Mouse (Mus musculus) cerebellum, postnatal 10 days (tissue): ENCODE measurements around the gene Nmnat2.

ENCODE experiments used
- DNase-seq, 2 experiments: peaks; one replicate each; pipeline ENCODE4 v3.0.0; 2021; ENCODE audit warnings: mixed read lengths in 2 of 2

Gene Nmnat2

DNA sequence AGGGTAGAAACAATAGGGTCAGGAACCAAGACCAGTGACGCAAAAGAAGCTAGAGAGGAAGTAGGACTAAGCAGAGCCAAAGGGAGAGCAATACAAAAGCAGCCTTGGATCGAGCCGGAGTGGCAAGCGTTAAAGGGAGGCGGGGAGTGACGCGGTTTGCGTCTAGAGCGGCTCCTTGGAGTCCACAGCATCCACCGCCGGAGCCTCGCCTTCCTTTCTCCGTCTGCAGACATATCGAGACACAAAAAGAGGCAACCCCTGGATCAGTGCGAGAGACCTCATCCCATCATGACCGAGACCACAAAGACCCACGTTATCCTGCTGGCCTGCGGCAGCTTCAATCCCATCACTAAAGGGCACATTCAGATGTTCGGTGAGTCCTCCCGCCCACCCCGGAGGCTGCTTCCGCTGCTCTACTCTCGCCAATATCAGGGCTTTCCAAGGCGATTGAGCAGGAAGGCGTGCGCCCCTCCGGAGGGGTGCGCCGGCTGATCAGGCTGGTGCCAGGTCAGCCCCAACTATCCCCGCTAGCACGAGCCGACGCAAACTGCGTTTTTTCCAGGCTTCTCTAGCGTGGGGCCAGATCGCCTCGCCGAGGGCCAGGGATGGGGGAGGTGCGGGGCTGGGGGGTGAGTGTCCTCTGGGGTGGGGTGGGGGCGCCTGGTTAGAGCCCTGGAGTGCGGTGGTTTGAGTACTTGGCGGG is at the start of gene Nmnat2:
Nmnat2 (plus strand) TSS at position 173 of the 703 bp plus-strand sequence.
- peak; percentile 86 for DNase-seq

DNA sequence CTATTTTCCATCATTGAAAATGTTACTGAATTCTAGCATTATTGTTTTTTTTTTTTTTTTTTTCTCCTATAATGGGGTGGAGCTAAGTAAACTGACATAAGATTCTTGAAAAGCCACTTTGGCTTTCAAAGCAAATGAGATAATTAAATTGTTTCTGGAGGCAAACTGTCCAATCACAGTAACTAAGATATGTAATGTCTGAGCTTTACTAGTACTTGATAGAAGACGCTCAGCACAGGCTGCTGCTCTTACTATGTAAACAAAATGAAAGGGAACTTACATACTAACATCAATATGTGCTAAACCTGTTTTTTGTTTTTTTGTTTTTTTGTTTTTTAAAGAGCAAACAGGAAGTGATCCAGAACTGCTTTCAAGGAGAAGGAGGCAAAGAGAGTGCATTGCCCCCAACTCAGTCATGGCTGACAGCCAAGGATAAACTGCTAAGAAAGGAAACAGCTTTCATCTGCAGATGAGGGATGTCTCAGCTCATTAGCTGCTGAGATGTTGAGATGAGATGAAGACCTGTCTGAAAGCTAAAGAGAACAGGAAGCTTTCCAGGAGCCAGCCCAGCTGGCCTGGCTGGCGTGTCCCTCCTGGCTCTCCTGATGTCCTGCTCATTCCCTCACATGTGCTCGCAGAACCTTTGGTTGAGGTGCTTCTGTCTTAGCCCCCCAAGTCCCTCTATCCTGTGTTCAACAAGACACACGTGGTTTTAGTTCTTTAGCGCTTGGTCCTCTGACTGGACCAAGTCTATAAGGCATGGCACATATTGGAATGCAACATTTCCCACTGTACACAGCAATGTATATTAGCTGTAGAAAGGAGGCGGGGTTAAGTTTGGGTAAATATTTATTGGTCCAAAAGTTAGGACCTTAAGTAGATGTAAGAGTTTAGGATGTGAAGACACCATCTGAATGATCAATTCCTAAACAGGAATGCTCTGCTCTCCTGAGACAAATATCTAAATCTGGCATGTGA is 41.0 kb upstream of the Nmnat2 start:
- peak; percentile 15 to 17 for DNase-seq

DNA sequence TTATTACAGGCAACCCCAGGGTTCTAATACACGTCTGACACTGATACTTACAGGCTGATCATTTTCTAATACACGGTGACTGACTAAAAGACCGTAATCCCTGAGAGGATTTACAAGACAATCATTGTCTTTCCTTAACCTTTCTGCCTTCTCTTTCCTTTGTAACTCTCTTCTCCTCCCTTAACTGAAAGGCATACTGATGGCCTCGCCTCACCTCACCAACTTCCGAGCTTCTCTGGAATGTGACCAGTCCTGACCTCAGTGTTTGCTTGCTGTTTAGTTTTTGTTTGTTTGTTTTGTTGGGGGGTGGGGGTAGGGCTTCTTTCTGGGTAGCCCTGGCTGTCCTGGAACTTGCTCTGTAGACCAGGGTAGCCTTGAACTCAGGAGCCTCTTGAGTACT is 39.0 kb upstream of the Nmnat2 start:
- DNase-seq: no peak

DNA sequence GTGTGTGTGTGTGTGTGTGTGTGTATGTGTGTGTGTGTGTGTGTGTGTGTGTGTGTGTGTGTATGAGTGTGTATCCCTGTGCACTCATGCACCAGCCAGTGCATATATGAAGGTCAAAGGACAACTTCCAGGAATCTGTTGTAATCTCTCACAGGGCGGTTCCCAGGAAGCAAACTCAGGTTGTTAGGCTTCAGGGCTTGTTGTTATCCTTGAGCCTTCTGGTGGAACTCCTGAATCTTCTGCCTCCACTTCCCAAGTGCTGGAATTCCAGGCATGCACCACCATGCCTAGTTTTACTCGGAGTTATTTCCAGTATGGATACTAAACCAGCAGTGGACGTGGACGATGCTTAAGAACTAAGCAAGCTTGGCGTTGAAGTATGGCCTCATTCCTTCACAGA is 37.9 kb upstream of the Nmnat2 start:
- DNase-seq: no peak

DNA sequence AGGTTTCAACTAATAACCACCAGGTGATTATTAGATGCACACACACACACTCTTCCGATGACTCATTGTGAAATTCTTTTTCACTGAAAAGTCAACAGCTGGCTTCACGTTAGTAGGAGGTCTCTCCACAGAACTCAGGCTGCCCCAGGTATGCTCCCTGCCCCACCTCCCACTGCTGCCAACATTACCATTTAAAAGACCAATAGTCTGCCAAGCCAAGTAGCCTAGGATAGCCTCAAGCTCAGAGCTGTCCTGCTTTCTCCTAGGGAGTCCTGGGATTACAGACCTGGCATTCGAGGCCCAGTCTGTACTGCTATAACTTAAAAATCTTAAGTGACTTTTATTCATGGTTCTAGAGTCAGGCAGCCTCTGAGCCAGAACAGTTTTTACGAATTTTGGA is 37.2 kb upstream of the Nmnat2 start:
- DNase-seq: no peak

DNA sequence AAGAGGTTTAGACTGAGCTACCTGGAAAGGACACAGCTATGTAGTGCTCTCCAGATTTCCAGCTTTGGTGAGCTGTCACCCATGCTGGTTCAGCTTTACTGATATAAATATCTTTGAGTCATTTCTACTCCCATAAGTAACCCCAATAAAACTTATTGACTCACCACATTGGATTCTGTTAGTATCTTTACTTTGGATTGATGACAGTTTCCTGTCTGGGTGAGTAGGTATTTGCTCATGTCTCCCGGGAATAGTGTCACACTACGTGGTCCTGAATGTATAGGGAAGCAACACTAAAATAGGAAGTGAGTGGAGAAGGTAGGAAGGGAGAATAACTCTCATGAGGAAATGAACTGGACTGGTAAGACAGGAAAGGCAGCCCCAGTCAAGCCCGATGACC is 33.0 kb upstream of the Nmnat2 start:
- DNase-seq: no peak

DNA sequence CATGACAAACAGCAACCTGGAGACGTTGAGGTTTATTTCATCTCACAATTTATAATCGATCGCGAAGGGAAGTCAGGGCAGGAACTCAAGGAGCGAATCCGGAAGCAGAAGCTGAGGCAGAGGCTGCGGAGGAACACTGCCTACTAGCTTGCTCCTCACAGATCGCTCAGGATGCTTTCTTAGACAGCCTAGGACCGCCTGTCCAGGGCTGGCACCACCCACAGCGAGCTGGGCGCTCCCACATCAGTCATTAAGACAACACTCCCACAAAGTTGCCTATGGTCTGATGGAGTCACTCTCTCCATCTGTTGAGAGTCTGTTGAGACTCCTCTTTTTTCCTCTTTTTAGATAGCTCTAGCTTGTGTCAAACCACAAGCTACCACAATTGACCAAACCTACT is 20.8 kb upstream of the Nmnat2 start:
- DNase-seq: no peak

DNA sequence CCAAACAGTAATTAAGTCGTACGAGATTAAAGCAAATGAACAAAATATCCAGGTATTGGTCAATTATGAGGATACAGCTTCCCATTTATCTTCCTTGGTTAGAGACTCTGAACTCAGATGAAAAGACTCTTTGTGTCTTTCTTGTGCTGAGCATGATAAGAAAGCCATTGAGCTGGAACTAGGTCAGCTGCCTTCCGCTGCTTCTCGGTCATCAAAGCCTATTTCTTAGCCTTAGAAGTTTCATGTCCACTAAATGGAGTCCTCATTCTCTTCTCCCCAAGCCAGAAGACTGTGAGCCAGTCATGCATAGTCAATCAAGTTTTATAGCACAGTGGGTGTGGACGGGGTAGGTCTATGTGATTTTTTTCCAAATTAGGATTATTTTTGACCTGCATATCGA is 19.3 kb upstream of the Nmnat2 start:
- no peak for DNase-seq

DNA sequence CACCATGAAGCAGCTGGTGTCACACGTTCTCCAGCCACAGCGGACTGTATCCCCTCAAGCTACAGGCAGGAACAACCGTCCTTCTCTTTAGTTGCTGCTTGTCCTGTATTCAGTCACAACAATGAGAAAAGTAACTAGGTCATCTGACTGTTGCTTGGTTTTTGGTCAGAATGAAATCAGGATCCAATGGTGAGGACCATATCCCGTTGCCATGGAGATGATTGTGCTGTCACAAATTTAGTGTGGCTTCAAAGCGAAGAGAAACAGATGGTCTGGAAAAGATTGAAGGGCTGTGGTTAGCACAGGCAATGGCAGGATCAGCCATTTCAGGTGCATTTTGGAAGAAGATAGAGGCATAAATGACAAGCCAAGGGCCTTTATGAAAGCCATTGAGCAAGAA is 18.4 kb upstream of the Nmnat2 start:
- peak in 1 of 2 experiments; percentile 12 for DNase-seq

DNA sequence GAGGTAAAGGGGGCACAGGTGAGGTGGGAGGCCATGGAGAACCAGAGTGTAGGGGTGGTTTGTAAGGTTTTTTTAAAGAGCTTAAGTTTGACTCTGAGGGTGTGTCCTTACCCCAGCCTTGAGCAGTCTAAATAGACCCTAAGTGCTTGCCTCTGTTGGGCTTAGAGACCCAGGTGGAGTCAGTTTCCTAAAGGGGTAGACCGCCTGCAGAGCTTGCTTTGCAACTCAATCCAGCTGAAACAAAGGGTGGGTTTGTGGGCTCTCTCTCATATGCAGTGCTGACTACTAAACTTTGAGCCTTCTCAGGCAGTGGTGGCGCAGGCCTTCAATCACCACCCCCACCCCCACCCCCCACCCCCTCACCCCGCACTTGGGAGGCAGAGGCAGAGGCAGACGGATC is 11.8 kb upstream of the Nmnat2 start:
- DNase-seq: no peak

DNA sequence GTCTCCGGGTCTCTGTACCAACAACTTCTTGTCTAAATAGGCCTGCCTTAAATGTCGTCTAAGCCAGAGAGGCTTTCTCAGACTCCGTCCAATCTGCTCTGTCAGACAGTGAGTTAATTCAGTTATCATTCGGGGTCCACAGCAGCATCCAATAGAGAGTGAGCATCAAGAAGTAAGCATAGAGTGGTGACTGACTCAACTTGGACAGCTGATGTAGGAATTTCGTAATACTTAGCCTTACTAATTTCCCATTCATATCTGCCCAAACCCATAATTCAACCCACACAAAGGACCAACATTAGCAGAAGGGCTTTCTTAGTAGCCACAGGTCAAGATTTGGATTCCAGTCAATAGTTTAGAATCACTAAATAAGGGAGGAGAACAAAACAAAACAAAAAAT is 626 bp upstream of the Nmnat2 start:
- no peak for DNase-seq

DNA sequence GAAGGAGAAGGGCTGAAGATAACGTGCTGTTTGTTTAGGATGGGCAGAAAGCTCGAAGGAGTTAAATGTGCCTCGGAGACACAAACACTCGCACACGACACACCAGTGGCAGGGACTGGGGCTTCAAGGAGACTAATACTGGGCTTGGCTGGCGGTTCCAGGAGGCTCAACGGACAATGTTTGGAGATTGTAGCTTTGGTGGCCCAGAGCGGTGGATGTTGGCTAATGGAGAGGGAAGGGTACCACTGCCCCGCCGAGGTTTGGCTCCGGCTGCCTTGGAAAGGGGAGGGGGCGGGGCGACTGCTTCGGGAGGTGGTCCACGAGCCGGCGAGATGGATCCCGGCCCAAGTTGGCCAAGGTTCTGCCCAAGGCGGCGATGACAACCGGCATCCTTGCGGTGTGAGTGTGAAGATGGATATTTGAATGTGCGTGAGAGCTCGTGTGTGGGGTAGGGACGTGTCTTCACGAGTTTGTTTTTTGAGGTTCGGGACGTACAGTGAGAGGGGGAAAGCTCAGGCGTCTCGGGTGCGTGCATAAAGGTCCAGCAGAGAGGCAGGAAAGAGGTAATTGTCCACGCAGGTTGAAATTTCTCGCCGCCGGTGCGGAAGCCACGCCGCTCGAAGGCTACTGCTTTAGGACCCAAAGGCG is 895 bp downstream of the Nmnat2 start:
- peak; percentile 87 to 92 for DNase-seq

DNA sequence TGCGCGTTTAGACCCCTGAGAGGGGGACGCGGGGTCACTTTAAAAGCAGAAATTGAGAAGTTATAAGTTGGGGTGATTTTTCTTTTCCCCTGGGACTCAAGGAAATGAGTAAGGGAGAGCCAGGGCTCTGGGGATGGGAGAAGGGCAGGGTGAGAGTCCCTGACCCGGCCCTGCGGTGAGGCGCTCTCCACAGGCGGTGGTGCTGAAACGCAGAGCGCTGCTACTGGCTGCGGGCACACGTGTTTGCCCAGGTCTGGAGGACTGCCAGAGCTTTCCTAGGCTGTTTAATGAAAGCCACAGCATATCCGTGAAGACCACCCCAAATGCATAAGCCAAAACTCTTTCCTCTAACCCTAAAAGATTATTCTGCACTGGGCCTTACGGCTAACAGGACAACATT is 1.4 kb downstream of the Nmnat2 start:
- DNase-seq: peak; percentile 82 to 85

DNA sequence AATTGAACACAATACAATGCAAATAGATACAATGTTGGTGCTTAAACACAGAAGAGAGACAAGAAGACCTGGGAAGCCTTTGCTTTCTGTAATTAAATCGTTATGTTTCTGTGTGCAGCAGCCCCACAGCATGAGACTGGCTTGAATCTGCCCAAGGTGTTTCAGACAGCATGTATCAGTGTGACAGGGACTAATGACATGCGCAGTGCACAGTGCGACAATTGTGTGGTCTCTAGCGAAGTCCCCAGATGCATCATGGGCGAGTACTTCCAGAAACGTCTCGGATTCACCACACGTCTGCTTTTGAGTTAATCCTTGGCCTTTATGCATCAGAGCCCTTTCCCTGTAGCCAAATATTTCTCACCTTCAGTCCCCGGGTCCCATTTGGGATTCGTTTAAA is 9.6 kb downstream of the Nmnat2 start:
- DNase-seq: peak; percentile 21 to 31

DNA sequence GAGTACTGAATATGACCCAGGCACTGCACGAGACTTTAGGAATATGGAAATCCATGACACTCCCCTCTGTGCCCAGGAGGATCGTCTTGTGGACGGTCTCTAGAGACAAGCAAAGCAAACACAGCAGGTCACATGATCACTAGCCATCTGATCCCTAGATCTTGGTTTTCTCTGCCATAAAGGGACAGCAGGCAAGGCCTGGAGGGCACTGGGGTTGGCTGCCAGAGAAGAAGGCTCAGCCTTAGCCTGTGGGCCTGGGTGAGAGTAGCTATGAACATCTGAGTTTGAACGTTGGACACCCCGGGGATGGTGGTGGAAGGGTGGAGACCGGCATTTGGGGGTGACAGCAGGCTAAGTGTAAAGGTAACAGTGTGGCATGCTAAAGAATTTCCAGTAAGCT is 11.4 kb downstream of the Nmnat2 start:
- peak; percentile 35 to 59 for DNase-seq

DNA sequence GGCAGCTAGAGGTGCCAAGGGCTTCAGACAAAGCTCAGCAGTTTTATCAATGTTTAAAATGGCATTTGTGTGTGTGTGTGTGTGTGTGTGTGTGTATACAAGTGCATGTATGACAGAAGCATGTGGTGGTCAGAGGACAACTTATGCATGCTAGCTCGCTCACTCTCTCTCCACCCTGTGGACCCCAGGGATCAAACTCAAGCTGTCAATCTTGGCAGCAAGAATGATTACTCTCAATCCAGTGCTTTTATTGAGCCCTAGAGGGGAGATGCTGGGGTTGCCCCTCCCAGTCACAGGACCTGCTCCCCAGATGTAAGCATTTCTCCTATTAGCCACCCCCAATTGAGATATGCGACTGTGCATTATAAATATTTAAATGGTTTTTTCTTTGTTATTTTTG is 11.9 kb downstream of the Nmnat2 start:
- DNase-seq: peak; percentile 47 to 58

DNA sequence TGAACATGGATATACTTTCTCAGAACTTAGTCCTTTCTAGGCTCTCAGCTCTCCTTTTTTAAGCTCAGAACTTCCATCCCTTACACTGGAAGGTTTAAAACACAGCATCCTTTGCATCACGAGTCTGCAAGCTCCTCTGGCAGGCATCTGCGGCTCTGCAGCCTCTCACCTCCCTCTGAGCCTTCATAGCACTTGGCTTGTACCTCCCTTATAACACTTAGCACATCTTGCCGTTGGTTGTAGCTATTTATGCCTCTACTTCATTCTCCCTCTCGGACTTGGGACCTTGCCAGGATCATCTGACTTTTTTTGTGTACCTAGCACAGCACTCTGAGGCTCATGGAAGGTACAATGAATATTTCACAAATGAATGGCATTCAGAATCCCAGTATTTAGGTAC is 14.3 kb downstream of the Nmnat2 start:
- no peak for DNase-seq

DNA sequence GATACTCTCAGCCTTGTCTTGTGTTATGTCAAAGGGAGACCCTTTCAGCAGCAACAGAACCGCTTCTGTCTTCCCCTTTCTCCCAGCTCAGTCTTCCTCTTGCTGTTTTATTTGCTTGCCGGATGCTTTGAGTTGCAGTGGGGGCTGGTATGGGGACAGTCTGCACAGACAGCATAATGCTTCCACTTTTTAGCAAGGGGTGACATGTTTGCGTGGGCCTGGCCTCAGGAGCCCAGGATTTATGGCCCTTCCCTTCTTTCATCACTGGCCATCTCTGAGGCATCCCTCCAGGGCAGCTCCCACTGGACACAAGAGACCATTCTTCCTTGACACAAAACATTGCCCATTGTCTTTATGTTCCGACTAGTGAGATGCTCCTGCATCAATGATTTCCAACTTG is 18.2 kb downstream of the Nmnat2 start:
- DNase-seq: no peak

DNA sequence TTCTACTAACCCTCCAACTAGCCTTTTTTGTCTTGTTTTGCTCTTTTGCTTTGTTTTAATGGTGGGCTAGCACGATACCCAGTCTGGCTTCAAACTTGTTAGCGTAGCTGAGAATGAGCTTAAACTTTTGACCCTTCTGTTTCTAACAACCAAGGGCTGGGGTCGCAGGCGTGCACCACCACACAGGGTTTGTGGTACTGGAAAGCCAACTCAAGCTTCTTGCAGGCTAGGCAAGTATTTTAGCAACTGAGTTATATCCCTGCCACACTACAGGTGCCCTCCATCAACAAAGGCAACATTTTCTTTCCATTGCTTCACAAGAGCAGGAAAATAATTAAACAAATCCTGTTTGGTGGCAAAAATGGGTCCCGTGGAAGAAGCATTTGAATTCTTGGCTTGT is 18.6 kb downstream of the Nmnat2 start:
- no peak for DNase-seq

DNA sequence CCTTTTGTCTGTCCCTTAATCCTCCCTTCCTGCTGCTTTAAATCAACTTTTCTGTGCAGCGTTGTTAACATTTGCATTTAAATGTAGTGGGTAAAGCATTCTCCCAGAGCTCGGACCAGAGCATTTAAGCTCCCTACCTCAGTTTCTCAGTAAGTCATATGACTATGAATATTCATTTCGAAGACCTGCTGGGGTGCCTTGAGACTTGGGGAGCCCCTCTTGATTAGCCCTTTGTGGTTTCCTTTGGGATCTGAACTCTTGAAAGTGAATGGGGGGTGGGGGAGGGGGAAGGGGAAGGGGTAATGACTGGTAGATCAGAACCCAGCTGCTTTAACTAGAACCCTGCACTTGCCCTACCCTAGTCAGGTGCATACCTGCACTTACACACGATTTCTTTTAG is 19.1 kb downstream of the Nmnat2 start:
- no peak for DNase-seq

DNA sequence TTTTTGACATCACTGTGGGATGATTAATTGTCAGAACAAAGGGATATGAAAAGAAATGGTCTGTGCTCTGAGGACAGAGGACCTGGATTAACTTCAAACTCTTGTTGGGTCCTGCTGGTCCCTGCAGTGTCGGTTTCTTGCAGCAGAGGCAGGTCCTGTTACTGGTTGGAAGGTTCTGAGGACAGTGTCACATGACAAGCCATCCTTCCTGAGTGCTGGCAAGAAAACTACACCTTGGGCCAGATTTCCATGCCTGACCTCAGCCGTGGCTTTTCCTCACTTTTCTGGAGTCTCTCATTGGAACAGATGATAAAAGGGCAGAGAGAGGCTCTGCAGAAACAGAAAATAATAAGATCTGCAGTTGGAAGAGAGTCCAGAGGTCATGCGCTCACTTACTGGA is 20.4 kb downstream of the Nmnat2 start:
- DNase-seq: peak; percentile 32 to 37

DNA sequence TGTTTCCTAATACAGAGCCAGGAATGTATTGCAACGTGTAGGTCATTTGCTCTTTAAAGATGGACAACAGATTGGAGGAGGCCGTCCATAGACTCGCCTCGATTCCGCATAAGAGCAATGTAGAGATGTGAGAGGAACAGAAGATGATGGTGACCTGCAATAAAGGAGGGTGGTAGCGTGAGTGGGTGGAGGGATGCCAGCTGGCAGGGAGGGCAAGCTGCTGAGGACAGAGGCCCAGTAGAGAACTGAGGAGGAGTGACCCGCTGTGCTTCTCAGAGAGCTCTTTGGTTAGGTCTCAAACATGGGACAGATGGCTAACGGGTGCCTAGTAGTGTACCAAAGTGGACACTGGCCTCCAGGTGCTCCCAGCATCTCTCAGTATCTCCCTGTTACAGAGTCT is 23.9 kb downstream of the Nmnat2 start:
- DNase-seq: peak; percentile 29 to 51

DNA sequence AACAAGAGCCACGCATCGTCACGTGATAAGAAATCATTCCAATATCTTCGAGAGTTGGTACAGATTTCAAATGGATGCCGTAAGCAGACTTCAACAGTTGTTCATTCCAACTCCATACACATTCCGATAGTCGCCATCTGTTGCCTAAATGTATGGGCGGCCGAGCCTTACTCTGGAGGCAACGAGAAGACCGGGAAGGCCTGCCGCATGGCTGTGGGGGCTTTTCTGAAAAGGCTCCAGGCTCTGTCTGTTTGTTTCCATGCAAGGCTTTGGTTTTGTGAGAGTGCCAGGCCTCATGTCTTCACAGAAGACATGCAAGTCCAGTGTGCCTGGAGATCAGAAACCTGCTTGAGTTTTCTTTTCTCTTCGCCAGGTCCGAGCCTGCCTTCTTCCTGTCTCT is 28.6 kb downstream of the Nmnat2 start:
- DNase-seq: no peak

DNA sequence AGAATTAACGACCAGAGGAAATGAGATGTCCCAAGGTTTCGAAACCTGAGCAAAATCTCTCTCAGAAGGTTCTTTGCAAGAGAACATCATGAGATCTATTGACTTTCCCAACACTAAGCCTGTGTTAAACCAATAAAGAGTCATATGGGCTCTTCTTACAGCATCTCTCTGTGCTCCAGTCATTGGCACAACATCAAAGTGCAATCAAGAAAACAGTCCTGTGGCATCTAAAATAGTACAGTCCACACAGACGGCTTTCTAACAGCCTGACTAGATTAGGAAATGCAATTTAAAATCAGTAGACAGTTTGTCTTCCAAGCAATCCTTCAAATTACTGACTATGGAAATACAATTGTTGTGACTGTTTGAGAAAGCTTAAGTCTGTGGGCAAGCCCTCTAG is 32.2 kb downstream of the Nmnat2 start:
- DNase-seq: no peak
